Mouse (Mus musculus): ENCODE data around the gene Nck2.

GRCm38 (mm10) chr1:43489311-43489710 lies 44.9 kb downstream of the Nck2 start:
- TF ChIP-seq CTCF (IDR thresholded peaks at IDR 0.05; ENCODE audit: insufficient read depth, low read depth, low read length) (no peak), POLR2A (IDR thresholded peaks at IDR 0.05; ENCODE audit: insufficient read depth, low read depth, low read length) (no peak)
